Mouse (Mus musculus) gastrocnemius, postnatal 10 days (tissue): ENCODE results near the gene Ptprd. TPM values are rescaled to one million over a fixed set of nuclear protein-coding genes. Genes with fewer than 3 reads are reported as not detected.
"Not testable (repeated sequence)": the region's sequence is repeated elsewhere in the genome, so short reads cannot be mapped to it uniquely, and the experiment has no call there.

ENCODE experiments used
- DNase-seq: peaks from one replicate; pipeline ENCODE4 v3.0.0; 2021; ENCODE audit warnings: mixed read lengths
- total RNA-seq, 2 experiments: library from RNA; stranded (reverse); gene quantifications; 2 replicates each; pipeline ENCODE4 v1.2.3; 2021

The Ptprd gene
- total RNA-seq, 2 experiments from 2014 or later: 43.3 to 53.4 TPM

GRCm38 (mm10) chr4:76183095-76183494 lies 2028.7 kb downstream of the Ptprd start:
- DNase-seq: no peak

- DNase-seq: no peak
Measured at GRCm38 (mm10) chr4:76179497-76179896, 2032.3 kb downstream of the Ptprd start.

GRCm38 (mm10) chr4:76175086-76175485 lies 2036.7 kb downstream of the Ptprd start:
- no peak for DNase-seq

DNA sequence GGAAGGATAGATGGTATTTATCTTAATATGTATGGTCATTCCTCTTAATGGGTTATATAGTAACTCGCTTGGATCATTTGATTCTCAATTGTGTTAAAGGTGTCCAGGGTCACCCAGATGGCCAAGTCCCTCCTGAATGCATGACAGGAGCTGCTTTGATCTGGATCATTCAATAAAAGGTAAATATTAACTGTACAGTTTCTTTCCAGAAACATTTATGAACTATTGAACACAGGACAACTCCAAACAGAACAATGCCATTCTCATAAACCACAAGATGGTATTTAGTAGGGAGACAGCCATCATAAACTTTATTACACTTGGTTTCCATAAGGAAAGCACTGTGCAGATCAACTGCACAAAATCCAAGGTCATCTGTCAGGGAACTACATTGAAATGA lies 2056.0 kb downstream of the Ptprd start:
- DNase-seq: no peak

GRCm38 (mm10) chr4:76154190-76154589 lies 2057.6 kb downstream of the Ptprd start:
- DNase-seq: no peak

DNA sequence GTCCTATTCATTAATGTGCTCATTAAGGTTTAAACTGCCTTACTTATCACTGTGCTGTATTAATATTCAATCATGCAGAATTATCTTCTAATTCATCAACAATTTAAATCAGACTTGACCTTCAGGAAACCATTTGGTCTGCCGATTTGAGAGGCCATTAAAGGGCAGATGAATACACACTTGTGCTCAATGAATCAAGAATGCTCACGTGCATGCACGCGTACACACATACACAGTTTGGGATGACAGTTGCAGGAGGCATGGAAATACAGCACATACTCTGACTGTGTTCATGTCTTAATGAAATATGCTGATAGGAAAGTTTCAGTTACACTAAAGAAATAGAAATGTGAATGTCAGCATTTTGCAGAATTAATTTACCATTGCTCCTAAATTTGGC lies 2066.8 kb downstream of the Ptprd start:
- DNase-seq: no peak

DNA sequence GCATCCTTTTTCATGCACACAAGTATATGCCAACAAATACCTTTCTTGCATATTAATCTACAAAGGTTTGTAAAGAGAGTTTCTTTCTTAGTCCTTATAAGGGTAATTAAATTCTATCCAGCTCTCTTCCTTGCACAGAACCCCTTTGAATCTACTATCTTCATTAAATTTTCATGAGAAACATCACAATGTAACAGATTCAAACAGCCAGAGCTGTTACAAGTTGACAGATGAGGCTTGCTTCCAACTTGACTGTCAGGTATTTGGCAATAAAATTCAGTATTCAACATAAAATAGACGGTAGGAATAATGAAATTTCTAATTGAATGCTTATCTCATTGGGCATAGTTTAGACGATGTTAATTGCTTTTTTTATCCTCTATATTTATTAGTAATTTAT lies 2067.4 kb downstream of the Ptprd start:
- no peak for DNase-seq

- no peak for DNase-seq
Measured at GRCm38 (mm10) chr4:76137901-76138300, 2073.9 kb downstream of the Ptprd start.

DNA sequence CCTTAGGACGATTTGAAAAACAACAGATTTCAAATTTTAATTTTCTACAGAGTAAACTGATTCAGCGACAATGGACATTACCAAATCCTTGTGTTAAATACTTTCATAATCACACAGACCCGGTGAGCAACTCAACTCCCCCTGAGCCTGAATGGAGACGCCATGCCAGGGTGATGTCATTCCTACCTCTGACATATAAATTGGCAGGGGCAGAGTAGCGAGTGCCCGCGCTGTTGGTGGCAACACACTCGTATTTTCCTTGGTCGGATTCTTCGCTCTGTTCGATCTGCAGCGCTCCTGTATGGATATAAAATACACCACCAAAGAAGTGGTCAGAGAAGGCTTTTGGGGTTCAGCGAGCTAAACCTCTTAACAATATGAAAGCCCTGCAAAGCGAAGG lies 2075.1 kb downstream of the Ptprd start:
- DNase-seq: no peak

DNA sequence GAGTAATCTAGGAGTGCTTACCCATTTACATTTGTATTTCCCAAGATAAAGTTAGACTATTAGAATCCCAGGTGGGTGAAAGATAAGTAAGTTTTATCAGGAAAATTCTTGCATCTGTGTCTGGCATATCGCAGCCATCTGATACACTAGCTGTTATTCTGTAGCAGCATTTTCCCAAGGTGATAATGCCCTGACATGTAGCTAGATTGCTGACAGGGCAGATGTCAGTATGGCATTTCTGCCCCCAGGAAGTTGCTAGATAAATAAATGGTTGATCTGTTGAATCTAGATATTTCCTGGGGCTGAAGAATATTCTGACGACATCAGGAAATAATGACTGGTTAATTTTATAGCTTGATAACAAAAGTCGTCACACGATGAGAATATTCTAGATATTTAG lies 2119.9 kb downstream of the Ptprd start:
- no peak for DNase-seq

GRCm38 (mm10) chr4:76089866-76090265 lies 2121.9 kb downstream of the Ptprd start:
- DNase-seq: no peak

GRCm38 (mm10) chr4:76076051-76076450 lies 2135.7 kb downstream of the Ptprd start:
- no peak for DNase-seq

GRCm38 (mm10) chr4:76073286-76073685 lies 2138.5 kb downstream of the Ptprd start:
- DNase-seq: no peak

DNA sequence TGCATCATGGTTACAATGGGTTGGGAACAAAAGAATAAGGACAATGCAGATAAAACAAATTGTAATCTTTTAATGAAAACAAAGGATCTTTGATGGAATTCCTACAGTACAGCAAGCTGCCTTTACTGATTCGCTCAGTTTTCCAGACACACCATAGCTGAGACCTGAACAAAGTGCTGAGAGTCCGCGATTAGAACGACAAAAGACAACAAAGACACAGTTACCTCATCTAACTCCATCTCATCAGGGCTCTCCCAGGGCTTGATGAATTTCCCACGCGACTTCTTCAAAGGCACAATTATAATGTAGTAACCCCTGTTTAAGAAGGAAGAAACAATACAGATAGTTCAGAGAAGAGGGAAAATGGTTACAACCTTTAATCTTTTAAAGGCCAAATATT lies 2140.0 kb downstream of the Ptprd start:
- DNase-seq: no peak

DNA sequence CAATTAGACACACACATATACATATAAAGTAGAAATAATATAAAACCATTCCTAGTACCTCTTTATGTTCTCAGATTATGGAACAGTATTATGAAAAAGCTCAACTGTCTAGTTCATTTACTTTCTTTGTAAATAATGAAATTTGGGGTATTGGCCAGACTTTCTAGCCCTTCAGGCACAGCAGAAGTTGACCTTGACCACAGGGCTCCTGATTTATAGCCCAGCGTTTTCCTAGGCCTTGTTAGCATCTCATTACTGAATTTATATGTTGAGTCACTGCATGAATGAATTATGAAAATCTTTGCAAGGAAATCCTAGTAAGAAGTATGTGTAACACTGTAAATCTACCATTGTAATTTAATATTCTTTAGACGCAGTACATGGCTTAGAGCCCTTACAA lies 2154.9 kb downstream of the Ptprd start:
- no peak for DNase-seq

DNA sequence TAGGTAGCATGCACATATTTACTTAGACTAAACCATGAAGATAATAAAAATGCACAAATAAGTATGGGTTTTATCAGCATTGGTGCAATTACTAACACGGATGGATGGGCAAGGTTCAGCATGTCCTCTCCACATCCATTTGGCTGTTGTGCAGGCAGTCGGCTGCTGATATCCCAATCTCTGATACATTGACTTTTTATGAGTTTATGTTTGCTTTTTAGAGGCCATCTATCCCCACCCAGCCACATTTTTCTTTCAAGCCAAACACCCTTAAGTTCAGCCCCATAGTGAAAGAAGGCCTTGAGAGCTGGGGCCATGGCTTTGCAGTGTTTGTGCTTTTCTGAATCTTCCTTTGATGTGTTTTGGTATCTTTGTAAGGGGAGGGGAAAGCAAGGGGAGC lies 2166.1 kb downstream of the Ptprd start:
- DNase-seq: no peak

GRCm38 (mm10) chr4:76044802-76045201 lies 2167.0 kb downstream of the Ptprd start:
- DNase-seq: no peak

DNA sequence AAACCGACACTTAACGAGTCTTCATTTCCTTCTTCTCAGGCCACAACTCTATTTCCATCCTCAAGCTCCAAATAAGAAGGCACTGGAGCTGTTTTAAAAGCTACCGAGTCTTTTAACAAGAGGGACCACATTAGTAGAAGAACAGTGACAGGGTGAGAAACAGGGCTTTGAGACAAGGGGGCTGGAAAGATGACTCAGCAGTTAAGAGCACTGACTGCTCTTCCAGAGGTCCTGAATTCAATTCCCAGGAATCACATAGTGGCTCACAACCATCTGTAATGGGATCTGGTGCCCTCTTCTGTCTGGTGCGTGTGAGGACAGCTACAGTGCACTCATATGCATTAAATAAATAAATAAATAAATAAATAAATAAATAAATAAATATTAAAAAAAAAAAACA lies 2174.6 kb downstream of the Ptprd start:
- not testable (repeated sequence) for DNase-seq

DNA sequence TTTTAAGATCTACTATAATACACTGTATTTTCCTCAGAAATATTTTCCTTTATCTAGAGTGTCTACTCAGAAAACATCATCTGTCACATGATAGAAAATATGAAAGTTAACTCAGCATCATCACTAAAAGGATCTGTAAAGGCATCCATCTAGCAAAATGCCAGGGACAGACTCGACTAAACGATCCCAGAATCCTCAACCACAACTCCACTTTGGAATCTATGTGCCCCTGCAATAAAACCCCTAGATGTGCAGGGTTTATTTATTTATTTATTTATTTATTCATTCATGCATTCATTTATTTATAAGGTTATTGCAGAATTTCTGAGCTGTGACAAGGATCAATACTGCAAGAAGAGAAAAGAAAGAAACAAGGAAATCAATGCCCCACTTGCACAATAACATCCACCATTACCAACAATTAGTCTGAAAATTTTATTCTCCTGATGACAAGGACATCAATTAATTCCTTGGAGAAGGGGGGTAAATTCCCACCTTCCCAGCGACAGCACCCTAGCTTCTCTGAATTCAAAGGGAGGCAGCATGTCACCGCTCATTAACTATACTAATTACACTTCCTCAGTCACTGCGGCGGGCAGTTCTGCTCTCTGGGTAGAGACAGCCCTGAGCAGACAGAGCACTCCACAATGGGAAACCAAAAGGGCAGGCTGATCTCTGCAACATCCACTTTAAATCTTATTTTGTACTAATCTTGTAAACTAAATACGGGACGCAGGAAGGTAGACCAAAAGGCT lies 2186.0 kb downstream of the Ptprd start:
- no peak for DNase-seq

DNA sequence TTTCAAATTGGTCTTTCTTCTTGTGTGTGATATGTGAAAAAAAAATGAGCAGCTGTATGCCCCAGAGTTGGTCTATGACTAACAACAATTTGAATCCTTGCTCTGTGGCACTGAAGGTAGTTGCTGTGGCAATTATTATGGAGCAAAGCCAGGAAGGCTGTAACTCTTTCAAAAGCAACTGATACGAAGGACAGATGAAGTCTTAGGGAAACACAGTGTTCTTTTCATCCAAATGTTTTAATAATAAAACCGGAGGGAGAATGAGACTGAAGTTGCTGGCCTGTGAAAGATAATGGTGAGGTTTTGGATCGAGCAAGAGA lies 2187.3 kb downstream of the Ptprd start:
- no peak for DNase-seq

DNA sequence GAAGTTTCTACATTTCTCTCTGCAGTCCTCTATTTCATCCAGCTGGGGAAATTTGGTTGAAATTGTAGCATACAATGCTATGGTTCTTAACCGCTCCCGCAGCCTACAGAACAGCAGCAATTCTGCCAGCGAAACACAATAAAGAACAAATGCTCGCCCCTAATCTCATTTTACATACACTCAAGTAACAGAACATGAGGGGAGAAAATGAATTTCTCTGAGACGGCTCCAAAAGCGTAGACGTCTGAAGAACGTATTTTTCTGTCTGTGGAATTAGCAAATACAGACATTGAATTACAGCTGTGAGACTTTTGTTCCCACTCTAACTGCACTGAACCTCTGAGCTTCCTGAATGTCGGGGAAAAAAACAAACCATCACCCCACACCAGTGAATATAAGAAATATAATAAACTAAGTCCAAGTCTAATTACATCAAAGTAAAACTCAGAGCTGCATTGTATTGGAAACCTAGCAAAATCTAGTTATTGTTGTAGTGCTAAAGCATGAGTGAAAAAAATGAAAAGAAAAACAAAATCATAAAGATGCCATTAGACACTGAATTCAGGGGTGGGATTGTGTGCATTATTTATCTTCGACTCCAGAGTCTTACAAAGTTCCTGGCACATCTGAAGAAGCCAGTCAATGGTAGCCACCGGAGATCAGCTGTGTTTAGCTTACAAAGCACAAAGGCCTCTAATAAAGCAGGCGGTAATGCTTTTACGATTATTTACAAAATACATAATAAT lies 2187.8 kb downstream of the Ptprd start:
- no peak for DNase-seq

- DNase-seq: no peak
Measured at GRCm38 (mm10) chr4:76021670-76022069, 2190.1 kb downstream of the Ptprd start.

- no peak for DNase-seq
Measured at GRCm38 (mm10) chr4:76015026-76015425, 2196.7 kb downstream of the Ptprd start.
